Comparison of ENCODE assay signal across 8 mouse cellular contexts in genomic region chr4:106679152-106679551, GRCm38 (mm10). TPM values are rescaled to one million over a fixed set of nuclear protein-coding genes. Genes with fewer than 3 reads are reported as not detected.
A peak's percentile ranks its signal among the peaks of the same experiment; 100 is the strongest.
DNase-seq lines count a peak whose midpoint lies in the region; ATAC-seq and TF ChIP-seq lines count a peak whose summit lies in the region.

No protein-coding gene starts in this region.

- peaks cover 38% of the 10 kb centered on the region for H3K4me1 ChIP-seq in erythroblast, embryonic 14.5 days (ENCODE audit: control insufficient read depth)
- H3K4me1 ChIP-seq in intestine, postnatal 0 days (replicated peaks; ENCODE audit: control insufficient read depth, insufficient read depth, low read length): no peaks in the 10 kb centered on the region

- H3K4me2 ChIP-seq in intestine, postnatal 0 days (replicated peaks; ENCODE audit: low read depth): 0 out of 2 replicates have a peak overlapping the region, but pooled peaks have one; percentile 14
- H3K4me2 ChIP-seq in myocyte (ENCODE audit: low read depth): peak overlapping the region; percentile 27

- H3K79me2 ChIP-seq in myocyte (ENCODE audit: control insufficient read depth, insufficient read depth): peaks cover 10% of the 10 kb centered on the region

- H3K9ac ChIP-seq in intestine, postnatal 0 days (ENCODE audit: low read depth, low read length): no peak overlapping the region

- H3K36me3 ChIP-seq in erythroblast, embryonic 14.5 days (ENCODE audit: control insufficient read depth): peaks cover 37% of the 10 kb centered on the region
- H3K36me3 ChIP-seq in intestine, postnatal 0 days (ENCODE audit: control insufficient read depth, insufficient read depth): peaks cover 24% of the 10 kb centered on the region
- H3K36me3 ChIP-seq in myocyte (ENCODE audit: control insufficient read depth, insufficient read depth): peaks cover 4% of the 10 kb centered on the region

- no peak overlapping the region for H3K27ac ChIP-seq in layer of hippocampus, adult 2 months
- no peak overlapping the region for H3K27ac ChIP-seq in intestine, postnatal 0 days (ENCODE audit: low read depth, low read length)

- H3K4me3 ChIP-seq in layer of hippocampus, adult 2 months: peak overlapping the region; percentile 95
- peak overlapping the region; percentile 76 for H3K4me3 ChIP-seq in erythroblast, embryonic 14.5 days (replicated peaks)
- H3K4me3 ChIP-seq in intestine, postnatal 0 days (ENCODE audit: low read depth, low read length): peak overlapping the region; percentile 73
- peak overlapping the region; percentile 65 for H3K4me3 ChIP-seq in myocyte

- ATAC-seq in intestine, postnatal 0 days: no peak

- TF ChIP-seq POLR2A in myocyte (IDR thresholded peaks at IDR 0.05; ENCODE audit: insufficient read length, low read depth): no peak

- no peak overlapping the region for H3ac ChIP-seq in myocyte (ENCODE audit: control insufficient read depth, insufficient read length)

- no peak for DNase-seq in layer of hippocampus, adult 2 months (ENCODE audit: low spot score in 2 of 2)
- no peak for DNase-seq in layer of hippocampus, adult 9-10 months (ENCODE audit: low spot score)
- no peak for DNase-seq in spleen, postnatal 4 days (ENCODE audit: low spot score in 2 of 2)
- DNase-seq in urinary bladder, postnatal 36 days (ENCODE audit: low spot score in 2 of 2): no peak
- DNase-seq in layer of hippocampus, adult 8-10 months (ENCODE audit: low spot score in 2 of 2): no peak

- no peaks in the 10 kb centered on the region for H3K27me3 ChIP-seq in erythroblast, embryonic 14.5 days (ENCODE audit: control insufficient read depth)
- H3K27me3 ChIP-seq in intestine, postnatal 0 days (replicated peaks; ENCODE audit: control insufficient read depth, insufficient read depth, low read length): no peaks in the 10 kb centered on the region
- H3K27me3 ChIP-seq in myocyte (ENCODE audit: control insufficient read depth, insufficient read depth, insufficient read length): peaks cover 8% of the 10 kb centered on the region

- 45% methylated on average over 3 of the region's 3 CpGs for WGBS in intestine, postnatal 0 days

- no peak for TF ChIP-seq CTCF in layer of hippocampus, adult 2 months (conservative IDR thresholded peaks at IDR 0.05)
- no peak for TF ChIP-seq CTCF in intestine, postnatal 0 days (IDR thresholded peaks at IDR 0.05; ENCODE audit: low read depth)

- H3K9me3 ChIP-seq in erythroblast, embryonic 14.5 days (ENCODE audit: control insufficient read depth, low read length): no peaks in the 10 kb centered on the region
- no peaks in the 10 kb centered on the region for H3K9me3 ChIP-seq in intestine, postnatal 0 days (ENCODE audit: control insufficient read depth)

TF ChIP-seq in myocyte, 11 proteins besides CTCF, POLR2A, EP300 and RAD21:
- TF ChIP-seq MAX (IDR thresholded peaks at IDR 0.05; ENCODE audit: low read depth) (no peak), MYOD1 (IDR thresholded peaks at IDR 0.05; ENCODE audit: control insufficient read depth in 1 of 3, insufficient read length in 2 of 3, low read depth in 2 of 3) (no peak), REST (IDR thresholded peaks at IDR 0.05; ENCODE audit: insufficient read depth, insufficient read length) (no peak), USF1 (IDR thresholded peaks at IDR 0.05; ENCODE audit: low read depth) (no peak), POLR2AphosphoS2 (IDR thresholded peaks at IDR 0.05; ENCODE audit: insufficient read length, low read depth) (no peak), TCF3 (IDR thresholded peaks at IDR 0.05; ENCODE audit: insufficient read length, low read depth) (no peak), SRF (IDR thresholded peaks at IDR 0.05; ENCODE audit: control insufficient read depth, insufficient read length, low read depth) (no peak), TCF12 (IDR thresholded peaks at IDR 0.05; ENCODE audit: insufficient read depth, poor library complexity, severe bottlenecking) (no peak), MYOG (IDR thresholded peaks at IDR 0.05; ENCODE audit: control insufficient read depth in 1 of 3, insufficient read depth in 1 of 3, insufficient read length in 2 of 3, low read depth in 2 of 3) (no peak)

RNA-seq across cellular contexts. Expression of gene Ttc4, which starts 0.4 kb away (rescaled TPM):
- 10 to 100 TPM; 50.4 to 52.7 TPM for total RNA-seq in layer of hippocampus, adult 2 months (2021)
- polyA plus RNA-seq in erythroblast, embryonic 14.5 days (2012): 0.61 and 1.0 TPM in 2 replicates
- 29.7 and 35.0 TPM in 2 replicates for polyA plus RNA-seq in intestine, postnatal 0 days (2015; fragmentation: Nextera tagmentation; extraction: Ambion mirVana)
- polyA plus RNA-seq in myocyte (2012; fragmentation: generic; extraction: Trizol): 28.2 TPM
- 10 to 100 TPM; 37.4 to 64.6 (median 50.1) TPM for total RNA-seq in layer of hippocampus, adult 8-10 months (2022)

RNA-seq across cellular contexts. Expression of gene Pars2, which starts 28.3 kb away (rescaled TPM):
- 1 to 10 TPM; 6.1 to 8.5 TPM for total RNA-seq in layer of hippocampus, adult 2 months (2021)
- 0.02 and 0.13 TPM in 2 replicates for polyA plus RNA-seq in erythroblast, embryonic 14.5 days (2012)
- 6.7 TPM in 2 replicates for polyA plus RNA-seq in intestine, postnatal 0 days (2015; fragmentation: Nextera tagmentation; extraction: Ambion mirVana)
- 4.7 TPM for polyA plus RNA-seq in myocyte (2012; fragmentation: generic; extraction: Trizol)
- 1 to 10 TPM; 5.1 to 9.5 (median 8.5) TPM for total RNA-seq in layer of hippocampus, adult 8-10 months (2022)

RNA-seq across cellular contexts. Expression of gene Mroh7, which starts 51.6 kb away (rescaled TPM):
- total RNA-seq in layer of hippocampus, adult 2 months (2021): 1 to 10 TPM; 4.7 to 5.4 TPM
- 0.02 TPM in 1 of 2 replicates, not detected in the other for polyA plus RNA-seq in erythroblast, embryonic 14.5 days (2012)
- 0.33 TPM in 2 replicates for polyA plus RNA-seq in intestine, postnatal 0 days (2015; fragmentation: Nextera tagmentation; extraction: Ambion mirVana)
- not detected for polyA plus RNA-seq in myocyte (2012; fragmentation: generic; extraction: Trizol)
- total RNA-seq in layer of hippocampus, adult 8-10 months (2022): 1 to 10 TPM; 4.4 to 4.6 (median 4.5) TPM

RNA-seq across cellular contexts. Expression of gene Fam151a, which starts 54.5 kb away (rescaled TPM):
- not detected for total RNA-seq in layer of hippocampus, adult 2 months (2021)
- not detected in 2 replicates for polyA plus RNA-seq in erythroblast, embryonic 14.5 days (2012)
- 0.25 and 0.31 TPM in 2 replicates for polyA plus RNA-seq in intestine, postnatal 0 days (2015; fragmentation: Nextera tagmentation; extraction: Ambion mirVana)
- not detected for polyA plus RNA-seq in myocyte (2012; fragmentation: generic; extraction: Trizol)
- not detected for total RNA-seq in layer of hippocampus, adult 8-10 months (2022)

RNA-seq across cellular contexts. Expression of gene Ttc22, which starts 56.9 kb away (rescaled TPM):
- under 1 TPM; 0.59 to 0.74 TPM for total RNA-seq in layer of hippocampus, adult 2 months (2021)
- polyA plus RNA-seq in erythroblast, embryonic 14.5 days (2012): not detected in 2 replicates
- polyA plus RNA-seq in intestine, postnatal 0 days (2015; fragmentation: Nextera tagmentation; extraction: Ambion mirVana): 61.9 and 66.4 TPM in 2 replicates
- polyA plus RNA-seq in myocyte (2012; fragmentation: generic; extraction: Trizol): 0.04 TPM
- total RNA-seq in layer of hippocampus, adult 8-10 months (2022): under 1 TPM; 0.55 to 0.60 (median 0.58) TPM

Comparison
In these comparisons a context has a peak if more than half of its experiments do, and no peak if none do; other contexts are left out.
1. RNA of gene Ttc4, which starts 0.4 kb away (polyA plus RNA-seq): 29.7 to 35.0 TPM in intestine, postnatal 0 days and 28.2 TPM in myocyte (single experiment); 0.61 to 1.0 TPM in erythroblast, embryonic 14.5 days; every median in the first group is over 10 times any median in the second.
2. Peak in every context shown above with its lines, with median percentiles within 50 percentile points of each other: H3K4me3 ChIP-seq.